Mouse (Mus musculus) cortical plate, adult 2 months (tissue): ENCODE data around the gene Slc7a11. TPM values are rescaled to one million over a fixed set of nuclear protein-coding genes. Genes with fewer than 3 reads are reported as not detected.

Source experiments
- H3K27ac ChIP-seq: fragments of 200-500 bp; 2 replicates; pipeline ENCODE4 v1.5.1; 2012; ENCODE audit warnings: low read length, control low read depth, inconsistent platforms; ENCODE audit not compliant: insufficient read depth
- H3K4me1 ChIP-seq: fragments of 200-500 bp; 2 replicates; pipeline ENCODE4 v1.6.1; 2011; ENCODE audit warnings: low read length; ENCODE audit not compliant: control insufficient read depth, insufficient read depth
- H3K4me3 ChIP-seq: fragments of 200-500 bp; 2 replicates; pipeline ENCODE4 v1.5.1; 2011; ENCODE audit warnings: mild to moderate bottlenecking, low read length, control low read depth; ENCODE audit not compliant: insufficient read depth
- CTCF ChIP-seq: fragments of 200-500 bp; IDR thresholded peaks from 2 replicates; pipeline ENCODE4 v1.5.1; 2011; ENCODE audit warnings: mild to moderate bottlenecking, control low read depth, low read length; ENCODE audit not compliant: insufficient read depth; ENCODE audit errors: extremely low read depth
- POLR2A ChIP-seq: fragments of 200-500 bp; IDR thresholded peaks from 2 replicates; pipeline ENCODE4 v1.6.1; 2011; ENCODE audit warnings: mild to moderate bottlenecking, low read length, control low read depth; ENCODE audit not compliant: insufficient read depth; ENCODE audit errors: extremely low read depth
- polyA plus RNA-seq: library from polyadenylated mRNA; depleted of rRNA; stranded (reverse); fragments of >200 nt; gene quantifications from 2 replicates; pipeline ENCODE4 v1.2.3, GENCODE M21; 2012

Gene Slc7a11
- polyA plus RNA-seq, 1 experiment, result 18.1 TPM

GRCm38 (mm10) chr3:50041141-50041540 is 402.3 kb downstream of the Slc7a11 start:
- H3K4me3 ChIP-seq, result no peak overlapping the region
- TF ChIP-seq POLR2A (no peak), CTCF (no peak)
- H3K27ac ChIP-seq, result no peak overlapping the region

GRCm38 (mm10) chr3:50035875-50036528 is 407.4 kb downstream of the Slc7a11 start:
- Histone ChIP-seq H3K27ac (no peak overlapping the region), H3K4me1 (no peaks in the 10 kb centered on the region), H3K4me3 (no peak overlapping the region)
- TF ChIP-seq CTCF (no peak), POLR2A (no peak)

More at GRCm38 (mm10) chr3:50041141-50041540, 402.3 kb downstream of the Slc7a11 start:
- no peaks in the 10 kb centered on the region for H3K4me1 ChIP-seq

- no peaks in the 10 kb centered on the region for H3K4me1 ChIP-seq
- no peak overlapping the region for H3K4me3 ChIP-seq
- no peak overlapping the region for H3K27ac ChIP-seq
- TF ChIP-seq CTCF (no peak), POLR2A (no peak)
These were observed 410.1 kb downstream of the Slc7a11 start for GRCm38 (mm10) chr3:50033325-50033724.

- no peak overlapping the region for H3K4me3 ChIP-seq
- TF ChIP-seq CTCF (no peak), POLR2A (no peak)
- no peak overlapping the region for H3K27ac ChIP-seq
- H3K4me1 ChIP-seq, result no peaks in the 10 kb centered on the region
These were observed 417.4 kb downstream of the Slc7a11 start for GRCm38 (mm10) chr3:50026039-50026438.

- Histone ChIP-seq H3K4me3 (no peak overlapping the region), H3K27ac (no peak overlapping the region), H3K4me1 (no peaks in the 10 kb centered on the region)
- TF ChIP-seq POLR2A (no peak), CTCF (no peak)
These were observed 429.0 kb downstream of the Slc7a11 start for GRCm38 (mm10) chr3:50014396-50014795.

- TF ChIP-seq POLR2A, result no peak
- no peak for TF ChIP-seq CTCF
- Histone ChIP-seq H3K4me1 (no peaks in the 10 kb centered on the region), H3K27ac (no peak overlapping the region), H3K4me3 (no peak overlapping the region)
These were observed 431.4 kb downstream of the Slc7a11 start for GRCm38 (mm10) chr3:50012012-50012411.

- Histone ChIP-seq H3K4me1 (no peaks in the 10 kb centered on the region), H3K27ac (no peak overlapping the region), H3K4me3 (no peak overlapping the region)
- TF ChIP-seq CTCF (no peak), POLR2A (no peak)
These were observed 439.3 kb downstream of the Slc7a11 start for GRCm38 (mm10) chr3:50003970-50004683.

GRCm38 (mm10) chr3:50002067-50002466 is 441.3 kb downstream of the Slc7a11 start:
- Histone ChIP-seq H3K4me3 (no peak overlapping the region), H3K4me1 (no peaks in the 10 kb centered on the region), H3K27ac (no peak overlapping the region)
- no peak for TF ChIP-seq CTCF
- no peak for TF ChIP-seq POLR2A

GRCm38 (mm10) chr3:50001635-50002034 is 441.8 kb downstream of the Slc7a11 start:
- TF ChIP-seq POLR2A, result no peak
- TF ChIP-seq CTCF, result no peak
- Histone ChIP-seq H3K27ac (no peak overlapping the region), H3K4me3 (no peak overlapping the region), H3K4me1 (no peaks in the 10 kb centered on the region)

GRCm38 (mm10) chr3:49992891-49993290 is 450.5 kb downstream of the Slc7a11 start:
- no peaks in the 10 kb centered on the region for H3K4me1 ChIP-seq
- no peak overlapping the region for H3K4me3 ChIP-seq
- H3K27ac ChIP-seq, result no peak overlapping the region
- TF ChIP-seq CTCF (no peak), POLR2A (no peak)
